Mouse (Mus musculus) embryonic facial prominence, embryonic 11.5 days (tissue): Measurements from ENCODE around the gene Zfp52. TPM values are rescaled to one million over a fixed set of nuclear protein-coding genes. Genes with fewer than 3 reads are reported as not detected.

Source experiments
- ATAC-seq: fragments of 200-750 bp; cut with Nextera tagmentation; replicated peaks from 2 replicates; pipeline ENCODE4 v1.8.0; 2017; ENCODE audit warnings: low read depth; ENCODE audit not compliant: insufficient number of reproducible peaks, low FRiP score, low TSS enrichment
- DNase-seq: peaks from one replicate; pipeline ENCODE4 v3.0.0-alpha.2; 2015; ENCODE audit warnings: low spot score
- H3K27ac ChIP-seq: fragments of 300-500 bp; sonication (generic); replicated peaks from 2 replicates; pipeline ENCODE4 v1.5.1; 2014; ENCODE audit warnings: mild to moderate bottlenecking, low read depth, low read length, control low read depth
- H3K27me3 ChIP-seq: fragments of 300-500 bp; sonication (generic); 2 replicates; pipeline ENCODE4 v1.6.1; 2014; ENCODE audit warnings: mild to moderate bottlenecking, low read length, moderate library complexity, mixed read lengths; ENCODE audit not compliant: control insufficient read depth, insufficient read depth
- H3K36me3 ChIP-seq: fragments of 300-500 bp; sonication (generic); replicated peaks from 2 replicates; pipeline ENCODE4 v1.6.1; 2014; ENCODE audit warnings: low read depth, mild to moderate bottlenecking, low read length, moderate library complexity, mixed read lengths; ENCODE audit not compliant: control insufficient read depth, insufficient read depth
- H3K4me1 ChIP-seq: fragments of 300-500 bp; sonication (generic); 2 replicates; pipeline ENCODE4 v1.6.1; 2014; ENCODE audit warnings: low read length, mixed read lengths; ENCODE audit not compliant: control insufficient read depth, insufficient read depth
- H3K4me2 ChIP-seq: fragments of 300-500 bp; sonication (generic); 2 replicates; pipeline ENCODE4 v1.6.1; 2014; ENCODE audit warnings: low read depth, mild to moderate bottlenecking, control low read depth, low read length, moderate library complexity
- H3K4me3 ChIP-seq: fragments of 300-500 bp; sonication (generic); 2 replicates; pipeline ENCODE4 v1.5.1; 2014; ENCODE audit warnings: low read depth, low read length, control low read depth
- H3K9ac ChIP-seq: fragments of 300-500 bp; sonication (generic); replicated peaks from 2 replicates; pipeline ENCODE4 v1.6.1; 2014; ENCODE audit warnings: mild to moderate bottlenecking, control low read depth, low read length
- H3K9me3 ChIP-seq: fragments of 300-500 bp; sonication (generic); replicated peaks from 2 replicates; pipeline ENCODE4 v1.6.1; 2016; ENCODE audit warnings: mild to moderate bottlenecking, low read length, inconsistent platforms, mixed read lengths; ENCODE audit not compliant: control insufficient read depth
- WGBS: fragments of 180-500 bp; shearing (Covaris S2); extraction: QIAGEN DNeasy Blood & Tissue Kit; methylation state at CpG from one replicate; pipeline ENCODE4 v1.1.7; 2014; 5-methylcytosine and 5-hydroxymethylcytosine counted together
- polyA plus RNA-seq: library from polyadenylated mRNA; unstranded; fragments of >200 nt; fragmentation: Nextera tagmentation; extraction: Ambion mirVana; gene quantifications from 2 replicates; pipeline ENCODE4 v1.2.1, GENCODE M21; 2014

Gene Zfp52
- polyA plus RNA-seq, 1 experiment from 2014 or later, result 3.2 TPM

- no peaks in the 10 kb centered on the region for H3K4me1 ChIP-seq
- H3K4me2 ChIP-seq, result no peak overlapping the region
- no peak overlapping the region for H3K27ac ChIP-seq
- no peak overlapping the region for H3K4me3 ChIP-seq
- H3K9me3 ChIP-seq, result no peaks in the 10 kb centered on the region
- no peak for DNase-seq
- H3K27me3 ChIP-seq, result no peaks in the 10 kb centered on the region
- no peaks in the 10 kb centered on the region; the same call in 1 of the 2 replicates for H3K36me3 ChIP-seq
- no peak for ATAC-seq
- WGBS, result 85% methylated on average over 1 of the region's 1 CpGs
- H3K9ac ChIP-seq, result no peak overlapping the region
These were observed 43.7 kb downstream of the Zfp52 start for GRCm38 (mm10) chr17:21579080-21579479.

GRCm38 (mm10) chr17:21579493-21580175, 44.3 kb downstream of the Zfp52 start:
- no peaks in the 10 kb centered on the region for H3K27me3 ChIP-seq
- 25% methylated on average over 5 of the region's 5 CpGs for WGBS
- peak; percentile 82 for DNase-seq

GRCm38 (mm10) chr17:21585521-21585920, 50.2 kb downstream of the Zfp52 start:
- DNase-seq, result no peak

More at GRCm38 (mm10) chr17:21579493-21580175, 44.3 kb downstream of the Zfp52 start:
- peak; percentile 80; the same call in 1 of the 2 replicates for ATAC-seq
- Histone ChIP-seq H3K4me2 (no peak overlapping the region), H3K36me3 (no peaks in the 10 kb centered on the region; the same call in 1 of the 2 replicates), H3K4me1 (no peaks in the 10 kb centered on the region), H3K27ac (no peak overlapping the region), H3K9me3 (no peaks in the 10 kb centered on the region), H3K4me3 (no peak overlapping the region), H3K9ac (no peak overlapping the region)

More at GRCm38 (mm10) chr17:21585521-21585920, 50.2 kb downstream of the Zfp52 start:
- no peak for ATAC-seq
- WGBS, result 97% methylated on average over 2 of the region's 2 CpGs
- no peaks in the 10 kb centered on the region for H3K4me1 ChIP-seq
- no peaks in the 10 kb centered on the region for H3K27me3 ChIP-seq
- no peak overlapping the region for H3K4me3 ChIP-seq
- H3K9me3 ChIP-seq, result no peaks in the 10 kb centered on the region
- H3K27ac ChIP-seq, result no peak overlapping the region
- H3K36me3 ChIP-seq, result peaks cover 15% of the 10 kb centered on the region
- no peak overlapping the region for H3K9ac ChIP-seq
- no peak overlapping the region for H3K4me2 ChIP-seq

Other genes starting within 250 kb of the Zfp52 start
- not detected in 2 replicates for gene Vmn1r237, start 223.7 kb upstream of the Zfp52 start, polyA plus RNA-seq
- 3.9 and 5.2 TPM in 2 replicates for gene Zfp677, start 151.8 kb upstream of the Zfp52 start, polyA plus RNA-seq
- gene Zfp54, start 112.3 kb upstream of the Zfp52 start, polyA plus RNA-seq, result 3.6 and 4.1 TPM in 2 replicates
- 18.1 and 20.2 TPM in 2 replicates for gene Zfp51, start 85.2 kb upstream of the Zfp52 start, polyA plus RNA-seq
- gene Zfp53, start 46.5 kb upstream of the Zfp52 start, polyA plus RNA-seq, result 10.3 and 10.4 TPM in 2 replicates
- 17.4 and 22.1 TPM in 2 replicates for gene Zfp948, start 31.5 kb downstream of the Zfp52 start, polyA plus RNA-seq
- gene Zfp983, start 115.1 kb downstream of the Zfp52 start, polyA plus RNA-seq, result 5.6 and 7.5 TPM in 2 replicates
- gene Gm10226, start 156.3 kb downstream of the Zfp52 start, polyA plus RNA-seq, result 9.4 and 11.0 TPM in 2 replicates
- 26.0 and 29.8 TPM in 2 replicates for gene Zfp760, start 172.2 kb downstream of the Zfp52 start, polyA plus RNA-seq
- 6.1 and 6.7 TPM in 2 replicates for gene Zfp229, start 195.3 kb downstream of the Zfp52 start, polyA plus RNA-seq